Mouse (Mus musculus): ENCODE measurements around the gene Clec4f. TPM values are rescaled to one million over a fixed set of nuclear protein-coding genes. Genes with fewer than 3 reads are reported as not detected.
"Not testable (repeated sequence)": the region's sequence is repeated elsewhere in the genome, so short reads cannot be mapped to it uniquely, and the experiment has no call there.

Clec4f gene
- total RNA-seq, 2 experiments from 2014 or later = not detected

DNA sequence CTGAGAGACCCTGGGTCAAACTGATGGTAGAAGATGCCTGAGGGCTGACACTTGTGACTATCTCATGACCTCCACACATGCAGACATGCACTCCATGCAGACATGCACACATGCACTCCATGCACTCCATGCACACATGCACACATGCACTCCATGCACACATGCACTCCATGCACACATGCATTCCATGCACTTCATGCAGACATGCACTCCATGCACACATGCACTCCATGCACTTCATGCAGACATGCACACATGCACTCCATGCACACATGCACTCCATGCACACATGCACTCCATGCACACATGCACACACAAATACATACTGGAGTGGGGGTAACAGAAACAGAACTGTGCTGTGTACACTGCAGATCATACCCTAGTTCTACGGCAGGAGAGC lies 20.7 kb downstream of the Clec4f start:
- intact Hi-C loops (cut with DNase I; ENCODE audit: low total_unique reads) = no loop called here
- no peak for DNase-seq

DNA sequence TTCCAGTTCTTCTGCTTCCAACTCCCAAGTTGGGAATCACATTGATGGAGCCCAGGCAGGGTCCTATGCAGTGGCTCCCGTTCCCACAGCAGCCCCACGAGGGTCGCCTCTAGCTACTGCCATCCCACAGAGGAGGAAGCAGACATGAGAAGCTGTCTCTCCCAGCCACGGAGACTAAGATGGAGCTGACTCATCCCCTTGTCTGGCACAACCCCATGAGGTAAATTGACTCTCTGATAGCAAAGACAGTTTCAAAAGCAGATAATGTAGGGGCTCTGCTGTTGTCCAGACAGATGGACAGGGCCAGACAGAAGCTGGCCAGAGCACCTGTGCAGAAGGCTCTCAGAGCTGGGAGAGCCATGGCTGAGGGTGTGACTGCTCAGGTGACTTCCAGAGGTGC lies 21.4 kb downstream of the Clec4f start:
- DNase-seq; intact Hi-C loops (cut with DNase I; ENCODE audit: low total_unique reads): not testable (repeated sequence)

DNA sequence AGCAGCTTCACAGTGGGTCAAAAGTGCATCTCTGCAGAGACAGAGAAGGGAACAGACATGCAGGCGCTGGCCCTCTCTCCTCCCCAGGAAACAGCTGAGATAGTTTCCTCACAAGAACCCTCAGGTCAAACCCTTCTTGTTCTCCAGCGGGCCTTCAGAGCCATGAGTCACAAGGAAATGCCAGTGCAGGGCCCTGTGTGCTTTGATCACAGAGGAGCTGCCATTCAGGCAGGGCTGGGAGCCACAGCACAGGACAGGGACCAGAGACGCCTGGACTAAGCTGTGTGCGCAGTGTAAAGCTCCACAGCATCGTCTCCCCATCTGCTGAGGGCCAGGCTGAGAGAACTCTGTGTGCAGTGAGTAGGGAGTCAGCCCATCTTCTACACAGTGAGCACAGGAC lies 21.9 kb downstream of the Clec4f start:
- intact Hi-C loops (cut with DNase I; ENCODE audit: low total_unique reads); DNase-seq: not testable (repeated sequence)

DNA sequence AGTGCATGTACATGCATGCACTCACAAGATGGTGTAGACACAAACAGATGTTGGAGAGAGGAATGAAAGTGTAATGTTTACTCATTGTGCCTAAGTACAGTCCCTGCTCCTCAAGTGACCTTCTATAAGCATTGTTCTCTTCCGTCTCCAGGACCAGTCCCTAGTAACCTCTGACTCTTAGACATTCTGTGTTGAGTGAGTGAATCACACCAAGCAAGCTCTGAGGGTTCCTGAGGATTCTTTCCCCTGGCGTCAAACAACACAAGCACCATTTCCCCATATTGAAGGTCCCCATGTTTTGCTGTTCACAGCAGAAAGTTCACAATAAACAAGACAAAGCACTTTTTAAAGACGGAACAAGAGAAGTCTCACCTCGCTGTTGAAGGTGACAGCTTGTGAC lies 24.2 kb downstream of the Clec4f start:
- no peak for DNase-seq
- intact Hi-C loops (cut with DNase I; ENCODE audit: low total_unique reads) = no loop called here

DNA sequence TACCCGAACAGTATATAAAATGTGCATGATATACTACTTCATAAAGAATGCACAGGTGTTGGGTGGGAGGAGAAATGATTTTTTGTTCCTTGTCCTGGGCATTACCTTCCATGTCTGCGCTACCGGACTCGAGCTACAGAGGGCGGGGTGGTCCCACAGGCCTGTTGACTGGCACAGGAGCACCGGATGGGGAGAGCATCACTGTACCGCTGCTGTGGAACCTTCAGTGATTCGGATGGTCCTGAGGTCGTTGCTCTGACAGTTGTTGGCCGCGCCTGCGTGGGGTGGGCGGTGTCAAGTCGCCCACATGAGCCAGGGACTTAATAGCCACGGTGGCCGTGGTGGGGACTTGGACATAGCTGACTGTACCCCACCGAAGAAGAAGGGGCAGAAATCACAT lies 29.2 kb downstream of the Clec4f start:
- no peak for DNase-seq
- intact Hi-C loops (cut with DNase I; ENCODE audit: low total_unique reads) = no loop called here

DNA sequence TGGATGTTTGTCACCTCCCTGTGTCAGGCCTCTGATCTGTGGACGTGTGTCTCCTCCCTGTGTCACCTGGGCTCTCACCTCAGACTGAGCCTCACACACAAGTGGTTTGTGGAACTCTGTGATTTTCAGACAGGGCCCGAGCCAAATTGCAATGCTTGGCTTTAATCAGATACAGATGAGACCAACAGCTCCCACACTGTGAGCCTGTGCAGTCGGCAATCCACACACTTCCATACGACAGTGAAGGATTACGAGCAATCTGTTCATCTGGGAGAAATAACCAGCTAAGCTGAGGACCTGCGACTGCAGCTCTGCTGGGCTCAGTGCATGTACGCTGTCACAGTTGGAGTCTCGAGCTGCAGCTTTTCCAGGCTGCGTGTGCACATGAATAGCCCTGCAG lies 36.0 kb downstream of the Clec4f start:
- no peak for DNase-seq
- intact Hi-C loops (cut with DNase I; ENCODE audit: low total_unique reads) = no loop called here

DNA sequence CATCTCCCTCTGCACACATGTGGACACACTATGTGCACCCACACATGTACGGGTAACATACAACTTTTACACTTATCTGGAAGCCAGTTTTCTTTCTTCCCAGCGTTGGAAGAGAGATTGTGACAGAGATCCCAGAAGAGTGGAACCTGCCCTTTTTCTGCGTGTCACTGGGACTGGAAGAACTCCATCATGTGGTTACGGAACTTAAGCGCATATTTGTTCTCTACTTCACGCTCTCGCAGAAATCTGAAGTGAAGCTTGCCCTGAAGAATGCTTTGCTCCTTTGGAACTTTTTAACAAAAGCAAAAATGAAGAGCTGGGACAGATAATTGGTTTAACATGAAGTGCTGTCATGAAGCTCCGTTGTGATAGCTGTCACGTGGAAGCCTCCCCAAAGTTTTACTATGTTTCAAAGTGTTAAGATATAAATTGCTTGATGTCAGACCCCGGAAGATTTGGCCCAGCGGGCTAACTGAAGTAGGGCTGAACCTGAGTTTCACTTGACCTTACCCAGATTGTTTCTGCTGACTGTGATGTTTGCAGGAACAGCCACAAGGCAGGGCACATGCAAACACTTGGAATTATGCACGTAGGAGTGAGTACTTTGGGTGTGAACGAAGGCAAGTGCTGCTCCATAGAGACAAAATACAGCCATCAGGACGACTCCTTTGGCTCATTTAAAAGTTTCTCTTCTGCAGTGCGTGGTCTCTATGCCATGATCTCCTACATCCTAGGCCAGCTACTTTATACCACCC lies 38.2 kb downstream of the Clec4f start:
- intact Hi-C loops (cut with DNase I; ENCODE audit: low total_unique reads) = loop anchor here (2.0 kb wide), 1 partner anchor 35 kb away; no protein-coding TSS in a partner anchor
- DNase-seq = no peak

DNA sequence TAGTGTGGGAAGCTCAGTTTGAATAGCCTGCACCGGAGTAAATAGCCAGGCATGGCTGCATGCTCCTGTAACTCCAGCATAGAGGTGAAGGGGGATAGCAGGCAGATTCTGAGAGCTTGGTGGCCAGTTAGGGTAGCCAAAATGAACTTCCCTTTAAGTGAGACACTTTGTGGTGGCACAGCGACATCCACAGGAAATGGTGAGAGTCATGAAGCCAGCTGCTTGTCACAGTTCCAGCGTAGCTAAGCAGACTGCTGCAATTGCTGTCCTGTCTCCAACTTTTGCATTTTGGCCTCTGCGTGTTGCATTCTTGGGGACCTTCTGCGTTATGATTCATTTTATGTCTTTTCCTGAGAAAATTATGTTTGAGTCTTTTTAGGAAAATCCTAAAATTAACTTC lies 39.5 kb downstream of the Clec4f start:
- peak; percentile 85 for DNase-seq
- intact Hi-C loops (cut with DNase I; ENCODE audit: low total_unique reads) = loop anchor here (2.0 kb wide), 1 partner anchor 34 kb away; no protein-coding TSS in a partner anchor

DNA sequence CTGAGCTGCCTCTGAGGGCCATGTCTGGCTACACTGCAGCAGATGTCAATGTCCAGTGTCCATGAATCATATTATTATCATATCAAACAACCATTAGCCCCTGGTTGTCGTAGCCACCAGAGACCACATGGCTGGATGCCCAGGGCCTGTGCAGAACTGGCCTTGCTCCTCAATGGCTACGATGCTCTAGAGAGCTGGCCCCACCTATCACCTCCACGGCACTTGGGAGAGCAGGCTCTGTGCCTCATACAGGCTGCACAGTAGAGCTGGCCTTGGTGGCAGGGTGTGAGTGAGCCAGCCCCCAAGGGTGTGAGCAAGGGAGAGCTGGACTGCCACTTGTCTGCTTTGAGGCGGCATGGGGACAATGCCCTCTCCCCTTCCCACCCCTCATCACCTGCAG lies 41.5 kb downstream of the Clec4f start:
- intact Hi-C loops (cut with DNase I; ENCODE audit: low total_unique reads) = no loop called here
- no peak for DNase-seq

DNA sequence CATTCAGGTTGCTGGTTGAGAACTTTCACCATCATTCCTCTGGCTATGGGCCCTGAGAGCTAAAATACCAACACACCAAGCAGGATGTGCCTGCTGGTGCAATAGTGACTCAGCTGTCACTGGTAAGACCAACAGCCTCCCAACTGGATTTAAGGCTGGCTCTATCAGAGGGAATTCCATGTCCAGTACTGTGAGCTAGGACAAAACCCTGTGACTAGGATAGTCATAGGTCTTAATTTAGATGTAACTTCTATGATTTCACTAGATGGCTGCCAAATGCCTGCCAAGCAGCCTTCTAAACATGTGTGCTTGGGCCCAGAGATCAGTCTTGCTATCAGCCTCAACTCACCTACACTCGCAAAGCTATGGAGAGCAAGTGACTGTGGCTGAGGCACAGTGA lies 43.0 kb downstream of the Clec4f start:
- intact Hi-C loops (cut with DNase I; ENCODE audit: low total_unique reads) = no loop called here
- no peak for DNase-seq

DNA sequence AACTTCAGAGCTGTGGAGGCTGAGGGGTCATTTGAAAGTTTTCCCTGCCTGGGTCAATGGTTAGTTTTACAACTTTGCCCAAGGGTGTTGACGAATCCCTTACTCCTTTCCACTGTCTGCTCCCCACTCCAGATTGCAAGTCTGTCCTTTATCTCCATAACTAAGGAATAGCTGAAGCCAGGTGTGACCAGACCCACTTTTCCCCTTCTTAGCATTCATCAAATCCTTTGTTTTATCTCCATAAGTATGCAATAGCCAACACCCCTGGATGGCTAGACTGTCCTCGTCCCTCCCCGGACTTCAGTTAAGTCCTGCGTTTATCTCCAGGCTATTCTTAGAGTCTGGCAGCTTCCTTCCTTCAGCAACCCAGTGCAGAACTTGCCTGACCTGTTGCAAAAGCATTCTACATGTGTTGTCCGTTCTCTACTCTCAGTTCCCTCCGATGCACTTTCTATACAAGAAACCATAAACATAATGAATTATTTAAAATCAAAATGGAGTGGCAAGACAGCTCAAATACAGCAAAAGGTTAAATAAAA lies 56.3 kb downstream of the Clec4f start:
- intact Hi-C loops (cut with DNase I; ENCODE audit: low total_unique reads) = no loop called here
- DNase-seq = no peak

DNA sequence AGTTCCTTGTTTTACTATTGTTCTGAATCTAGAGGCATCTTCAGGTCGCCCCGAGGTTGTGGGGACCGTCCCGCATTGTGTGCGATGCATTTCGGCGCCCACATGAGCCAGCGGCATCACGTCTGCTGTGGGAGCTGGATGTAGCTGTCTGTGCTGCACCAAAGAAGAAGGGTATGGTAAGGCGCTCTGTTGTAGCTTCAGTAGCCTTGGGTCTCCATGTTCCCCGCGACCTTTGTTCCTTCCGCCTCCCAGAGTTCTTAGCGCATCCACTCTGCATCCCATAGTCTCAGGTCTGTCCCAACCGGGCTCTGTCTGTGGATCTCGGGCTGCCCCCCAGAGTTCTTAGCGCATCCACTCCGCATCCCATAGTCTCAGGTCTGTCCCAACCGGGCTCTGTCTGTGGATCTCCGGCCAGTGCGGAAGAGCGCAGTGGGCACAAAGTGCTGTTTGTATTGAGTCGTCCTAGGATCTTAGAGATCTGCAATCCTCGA lies 56.9 kb downstream of the Clec4f start:
- DNase-seq = no peak
- intact Hi-C loops (cut with DNase I; ENCODE audit: low total_unique reads) = no loop called here

DNA sequence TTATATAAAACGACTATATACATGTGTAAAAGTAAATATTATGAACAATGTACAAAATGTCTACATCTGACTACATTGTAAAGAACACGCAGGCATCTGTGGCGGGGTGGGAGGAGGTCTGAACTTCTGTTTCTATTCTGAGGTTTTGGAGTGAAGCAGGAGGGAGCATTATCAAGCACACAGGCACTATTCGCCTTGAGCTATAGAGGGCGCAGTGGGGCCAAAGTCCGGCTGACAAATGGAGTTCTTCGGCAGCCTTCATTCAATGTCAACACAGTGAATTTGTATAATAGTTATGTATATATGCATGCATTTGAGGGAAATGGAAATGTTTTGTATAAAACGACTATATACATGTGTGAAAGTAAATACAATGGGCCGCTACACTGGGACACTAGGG lies 57.3 kb downstream of the Clec4f start:
- intact Hi-C loops (cut with DNase I; ENCODE audit: low total_unique reads) = no loop called here
- peak; percentile 47 for DNase-seq

DNA sequence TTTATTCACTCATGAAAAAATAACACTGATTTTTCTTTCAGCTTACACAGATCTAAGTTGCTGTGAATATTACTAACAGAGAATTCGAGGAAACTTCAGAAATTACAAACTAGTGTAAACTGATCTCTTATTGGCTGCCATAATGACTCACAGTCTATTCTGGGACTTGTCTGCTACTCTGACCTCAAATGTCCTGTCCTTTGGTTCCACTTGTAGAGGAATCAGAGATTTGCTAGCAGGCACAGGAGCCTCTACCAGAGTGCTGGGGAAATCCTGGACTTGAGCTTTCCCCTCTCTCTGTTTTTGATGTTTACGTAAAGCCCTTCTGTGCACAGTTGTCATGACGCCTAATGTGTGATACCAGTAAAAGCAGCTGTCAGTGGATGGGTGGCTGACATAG lies 58.0 kb downstream of the Clec4f start:
- DNase-seq = no peak
- intact Hi-C loops (cut with DNase I; ENCODE audit: low total_unique reads) = no loop called here

DNA sequence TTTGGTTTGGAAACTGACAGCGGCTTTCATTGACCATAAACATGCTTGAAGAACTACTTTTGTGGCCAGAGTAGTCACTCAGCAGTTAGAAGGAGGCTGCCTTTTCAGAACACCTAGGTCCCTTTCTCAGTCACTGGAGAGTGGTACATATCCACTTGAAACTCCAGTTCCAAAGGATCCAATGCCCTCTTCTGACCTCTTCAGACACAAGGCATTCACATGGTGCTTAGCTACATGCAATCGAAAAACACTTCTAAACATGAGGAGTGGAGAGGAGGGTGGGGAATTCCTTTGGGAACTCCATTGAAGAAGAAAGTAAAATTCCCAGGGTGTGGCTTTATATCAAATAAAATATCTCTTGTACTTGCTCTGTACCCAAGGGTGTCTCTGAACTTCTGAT lies 61.0 kb downstream of the Clec4f start:
- intact Hi-C loops (cut with DNase I; ENCODE audit: low total_unique reads) = no loop called here

More for the DNA sequence above, 61.0 kb downstream of the Clec4f start:
- no peak for DNase-seq

Other genes starting within 250 kb of the Clec4f start
- gene Tet3, start 197.1 kb downstream of the Clec4f start, total RNA-seq (2021) = 10 to 100 TPM; 30.4 to 36.7 TPM
- gene Dguok, start 149.2 kb downstream of the Clec4f start, total RNA-seq (2021) = 10 to 100 TPM; 14.8 to 19.3 TPM
- 1 to 10 TPM; 1.9 to 5.0 TPM for gene Actg2, start 119.9 kb downstream of the Clec4f start, total RNA-seq (2021)
- gene Stambp, start 83.5 kb downstream of the Clec4f start, total RNA-seq (2021) = 1 to 10 TPM; 7.5 to 8.3 TPM
- not detected for gene Cd207, start 21.7 kb upstream of the Clec4f start, total RNA-seq (2021)
- not detected for gene Vax2, start 55.1 kb upstream of the Clec4f start, total RNA-seq (2021)
- gene Atp6v1b1, start 86.8 kb upstream of the Clec4f start, total RNA-seq (2021) = not detected
- gene Ankrd53, start 106.5 kb upstream of the Clec4f start, total RNA-seq (2021) = not detected
- 10 to 100 TPM; 35.5 to 35.8 TPM for gene Tex261, start 119.6 kb upstream of the Clec4f start, total RNA-seq (2021)
- gene Nagk, start 138.8 kb upstream of the Clec4f start, total RNA-seq (2021) = 1 to 10 TPM; 6.8 to 8.4 TPM
- 10 to 100 TPM; 32.4 to 47.7 TPM for gene Paip2b, start 175.6 kb upstream of the Clec4f start, total RNA-seq (2021)
- 10 to 100 TPM; 31.3 to 37.2 TPM for gene Zfp638, start 210.9 kb upstream of the Clec4f start, total RNA-seq (2021)

Measured in gastrocnemius, postnatal 14 days (tissue).